Mouse (Mus musculus) kidney, adult 18-20 months (tissue): ENCODE measurements at regions not wholly inside any gene's neighbourhood (a gene's known extent, or its start where the extent isn't known, plus 50 kb on each side); places are given as distances from the start of the nearest gene placed in this dataset.

Source experiments
- DNase-seq: peaks from one replicate; pipeline ENCODE4 v3.0.0; 2021

- no peak for DNase-seq
Measured at GRCm38 (mm10) chr2:170294657-170295056, 133.0 kb downstream of the Bcas1 start.

GRCm38 (mm10) chr2:170291841-170292655 is 135.6 kb downstream of the Bcas1 start:
- no peak for DNase-seq

- DNase-seq, result no peak
Measured at GRCm38 (mm10) chr2:170289378-170289960, 138.2 kb downstream of the Bcas1 start.

- no peak for DNase-seq
Measured at GRCm38 (mm10) chr2:170288787-170289186, 138.9 kb downstream of the Bcas1 start.

- DNase-seq, result no peak
Measured at GRCm38 (mm10) chr2:170288196-170288595, 139.4 kb downstream of the Bcas1 start.

- DNase-seq, result peak; percentile 58
Measured at GRCm38 (mm10) chr2:170287301-170287885, 139.5 kb upstream of the Zfp217 start.

GRCm38 (mm10) chr2:170286773-170287172 is 138.9 kb upstream of the Zfp217 start:
- DNase-seq, result no peak

- no peak for DNase-seq
Measured at GRCm38 (mm10) chr2:170282463-170282862, 134.6 kb upstream of the Zfp217 start.

GRCm38 (mm10) chr2:170281311-170282008 is 133.6 kb upstream of the Zfp217 start:
- DNase-seq, result no peak

- no peak for DNase-seq
Measured at GRCm38 (mm10) chr2:170280733-170281132, 132.8 kb upstream of the Zfp217 start.

- DNase-seq, result no peak
Measured at GRCm38 (mm10) chr2:170277896-170278295, 130.0 kb upstream of the Zfp217 start.

GRCm38 (mm10) chr2:170277182-170277767 is 129.4 kb upstream of the Zfp217 start:
- no peak for DNase-seq

GRCm38 (mm10) chr2:170275687-170276086 is 127.8 kb upstream of the Zfp217 start:
- DNase-seq, result no peak

GRCm38 (mm10) chr2:170269926-170270577 is 122.1 kb upstream of the Zfp217 start:
- no peak for DNase-seq

GRCm38 (mm10) chr2:170268080-170268479 is 120.2 kb upstream of the Zfp217 start:
- DNase-seq, result no peak

- peak; percentile 28 for DNase-seq
Measured at GRCm38 (mm10) chr2:170267152-170267551, 119.2 kb upstream of the Zfp217 start.

GRCm38 (mm10) chr2:170266407-170267101 is 118.7 kb upstream of the Zfp217 start:
- no peak for DNase-seq

- DNase-seq, result no peak
Measured at GRCm38 (mm10) chr2:170263594-170263993, 115.7 kb upstream of the Zfp217 start.

- no peak for DNase-seq
Measured at GRCm38 (mm10) chr2:170261191-170261590, 113.3 kb upstream of the Zfp217 start.

- DNase-seq, result no peak
Measured at GRCm38 (mm10) chr2:170259662-170260457, 112.0 kb upstream of the Zfp217 start.

- peak; percentile 18 for DNase-seq
Measured at GRCm38 (mm10) chr2:170258367-170258766, 110.5 kb upstream of the Zfp217 start.
